Mouse (Mus musculus): ENCODE measurements at regions not wholly inside any gene's neighbourhood (a gene's known extent, or its start where the extent isn't known, plus 50 kb on each side); places are given as distances from the start of the nearest gene placed in this dataset.

GRCm38 (mm10) chr10:39260061-39260460 is 96.5 kb upstream of the Ccn6 start:
- no peaks in the 10 kb centered on the region for H3K36me3 ChIP-seq (ENCODE audit: control insufficient read depth, insufficient read depth, low read length)
- WGBS, result 91% methylated on average over 6 of the region's 6 CpGs
- ATAC-seq (ENCODE audit: insufficient read depth, low FRiP score), result no peak
- H3K4me1 ChIP-seq (ENCODE audit: control insufficient read depth, insufficient read depth, low read length), result peaks cover 7% of the 10 kb centered on the region; the same call in 1 of the 2 replicates
- H3K4me2 ChIP-seq (ENCODE audit: low read depth, low read length), result no peak overlapping the region
- H3K27me3 ChIP-seq (ENCODE audit: control insufficient read depth, insufficient read depth, low read length), result no peaks in the 10 kb centered on the region
- H3K27ac ChIP-seq (ENCODE audit: low read length), result no peak overlapping the region
- no peak overlapping the region for H3K9ac ChIP-seq (ENCODE audit: low read length)
- H3K9me3 ChIP-seq (replicated peaks; ENCODE audit: control insufficient read depth, low read length), result no peaks in the 10 kb centered on the region
- no peak overlapping the region for H3K4me3 ChIP-seq (replicated peaks; ENCODE audit: low read length)

- Histone ChIP-seq H3K9ac (ENCODE audit: low read length) (no peak overlapping the region), H3K27ac (ENCODE audit: low read length) (no peak overlapping the region), H3K36me3 (ENCODE audit: control insufficient read depth, insufficient read depth, low read length) (no peaks in the 10 kb centered on the region), H3K4me3 (replicated peaks; ENCODE audit: low read length) (no peak overlapping the region), H3K27me3 (ENCODE audit: control insufficient read depth, insufficient read depth, low read length) (no peaks in the 10 kb centered on the region), H3K9me3 (replicated peaks; ENCODE audit: control insufficient read depth, low read length) (no peaks in the 10 kb centered on the region), H3K4me2 (ENCODE audit: low read depth, low read length) (no peak overlapping the region), H3K4me1 (ENCODE audit: control insufficient read depth, insufficient read depth, low read length) (peaks cover 4% of the 10 kb centered on the region; the same call in 1 of the 2 replicates)
- 90% methylated on average over 2 of the region's 2 CpGs for WGBS
- no peak for ATAC-seq (ENCODE audit: insufficient read depth, low FRiP score)
Measured at GRCm38 (mm10) chr10:39257371-39258154, 94.0 kb upstream of the Ccn6 start.

GRCm38 (mm10) chr10:39254561-39254960 is 91.0 kb upstream of the Ccn6 start:
- Histone ChIP-seq H3K4me2 (ENCODE audit: low read depth, low read length) (no peak overlapping the region), H3K36me3 (ENCODE audit: control insufficient read depth, insufficient read depth, low read length) (no peaks in the 10 kb centered on the region), H3K27me3 (ENCODE audit: control insufficient read depth, insufficient read depth, low read length) (no peaks in the 10 kb centered on the region), H3K9me3 (replicated peaks; ENCODE audit: control insufficient read depth, low read length) (no peaks in the 10 kb centered on the region), H3K27ac (ENCODE audit: low read length) (no peak overlapping the region), H3K4me1 (ENCODE audit: control insufficient read depth, insufficient read depth, low read length) (no peaks in the 10 kb centered on the region), H3K9ac (ENCODE audit: low read length) (no peak overlapping the region), H3K4me3 (replicated peaks; ENCODE audit: low read length) (no peak overlapping the region)
- 75% methylated on average over 2 of the region's 2 CpGs for WGBS
- ATAC-seq (ENCODE audit: insufficient read depth, low FRiP score), result no peak

- 69% methylated on average over 3 of the region's 3 CpGs for WGBS
- no peak for ATAC-seq (ENCODE audit: insufficient read depth, low FRiP score)
- no peak overlapping the region for H3K4me2 ChIP-seq (ENCODE audit: low read depth, low read length)
Measured at GRCm38 (mm10) chr10:39250039-39250438, 86.4 kb upstream of the Ccn6 start.

GRCm38 (mm10) chr10:39248486-39248885 is 84.9 kb upstream of the Ccn6 start:
- Histone ChIP-seq H3K9me3 (replicated peaks; ENCODE audit: control insufficient read depth, low read length) (no peaks in the 10 kb centered on the region), H3K4me2 (ENCODE audit: low read depth, low read length) (no peak overlapping the region), H3K4me3 (replicated peaks; ENCODE audit: low read length) (no peak overlapping the region), H3K4me1 (ENCODE audit: control insufficient read depth, insufficient read depth, low read length) (no peaks in the 10 kb centered on the region), H3K36me3 (ENCODE audit: control insufficient read depth, insufficient read depth, low read length) (no peaks in the 10 kb centered on the region), H3K27ac (ENCODE audit: low read length) (no peak overlapping the region; the same call in 1 of the 2 replicates), H3K9ac (ENCODE audit: low read length) (no peak overlapping the region), H3K27me3 (ENCODE audit: control insufficient read depth, insufficient read depth, low read length) (no peaks in the 10 kb centered on the region)
- 60% methylated on average over 4 of the region's 4 CpGs for WGBS
- ATAC-seq (ENCODE audit: insufficient read depth, low FRiP score), result no peak

More at GRCm38 (mm10) chr10:39250039-39250438, 86.4 kb upstream of the Ccn6 start:
- Histone ChIP-seq H3K27me3 (ENCODE audit: control insufficient read depth, insufficient read depth, low read length) (no peaks in the 10 kb centered on the region), H3K9ac (ENCODE audit: low read length) (no peak overlapping the region), H3K4me3 (replicated peaks; ENCODE audit: low read length) (no peak overlapping the region), H3K4me1 (ENCODE audit: control insufficient read depth, insufficient read depth, low read length) (no peaks in the 10 kb centered on the region), H3K9me3 (replicated peaks; ENCODE audit: control insufficient read depth, low read length) (no peaks in the 10 kb centered on the region), H3K27ac (ENCODE audit: low read length) (no peak overlapping the region), H3K36me3 (ENCODE audit: control insufficient read depth, insufficient read depth, low read length) (no peaks in the 10 kb centered on the region)

GRCm38 (mm10) chr10:39246984-39247383 is 83.4 kb upstream of the Ccn6 start:
- no peak for ATAC-seq (ENCODE audit: insufficient read depth, low FRiP score)
- no peak overlapping the region for H3K9ac ChIP-seq (ENCODE audit: low read length)
- H3K4me3 ChIP-seq (replicated peaks; ENCODE audit: low read length), result no peak overlapping the region
- no peaks in the 10 kb centered on the region for H3K9me3 ChIP-seq (replicated peaks; ENCODE audit: control insufficient read depth, low read length)
- H3K27ac ChIP-seq (ENCODE audit: low read length), result no peak overlapping the region
- no peaks in the 10 kb centered on the region for H3K4me1 ChIP-seq (ENCODE audit: control insufficient read depth, insufficient read depth, low read length)
- H3K4me2 ChIP-seq (ENCODE audit: low read depth, low read length), result no peak overlapping the region
- no peaks in the 10 kb centered on the region for H3K27me3 ChIP-seq (ENCODE audit: control insufficient read depth, insufficient read depth, low read length)
- H3K36me3 ChIP-seq (ENCODE audit: control insufficient read depth, insufficient read depth, low read length), result no peaks in the 10 kb centered on the region
- WGBS, result 57% methylated on average over 3 of the region's 3 CpGs

- no peak for ATAC-seq (ENCODE audit: insufficient read depth, low FRiP score)
- Histone ChIP-seq H3K9ac (ENCODE audit: low read length) (no peak overlapping the region), H3K27me3 (ENCODE audit: control insufficient read depth, insufficient read depth, low read length) (no peaks in the 10 kb centered on the region), H3K9me3 (replicated peaks; ENCODE audit: control insufficient read depth, low read length) (no peaks in the 10 kb centered on the region), H3K36me3 (ENCODE audit: control insufficient read depth, insufficient read depth, low read length) (no peaks in the 10 kb centered on the region), H3K4me3 (replicated peaks; ENCODE audit: low read length) (no peak overlapping the region), H3K27ac (ENCODE audit: low read length) (no peak overlapping the region), H3K4me2 (ENCODE audit: low read depth, low read length) (no peak overlapping the region), H3K4me1 (ENCODE audit: control insufficient read depth, insufficient read depth, low read length) (peaks cover 3% of the 10 kb centered on the region; the same call in 1 of the 2 replicates)
- 60% methylated on average over 4 of the region's 4 CpGs for WGBS
Measured at GRCm38 (mm10) chr10:39245141-39245540, 81.5 kb upstream of the Ccn6 start.

- H3K9ac ChIP-seq (ENCODE audit: low read length), result no peak overlapping the region
- peaks cover 3% of the 10 kb centered on the region; the same call in 1 of the 2 replicates for H3K4me1 ChIP-seq (ENCODE audit: control insufficient read depth, insufficient read depth, low read length)
- H3K9me3 ChIP-seq (replicated peaks; ENCODE audit: control insufficient read depth, low read length), result no peaks in the 10 kb centered on the region
- 84% methylated on average over 6 of the region's 6 CpGs for WGBS
- no peak overlapping the region for H3K4me2 ChIP-seq (ENCODE audit: low read depth, low read length)
- H3K27me3 ChIP-seq (ENCODE audit: control insufficient read depth, insufficient read depth, low read length), result no peaks in the 10 kb centered on the region
- no peak for ATAC-seq (ENCODE audit: insufficient read depth, low FRiP score)
- H3K4me3 ChIP-seq (replicated peaks; ENCODE audit: low read length), result no peak overlapping the region
- no peaks in the 10 kb centered on the region for H3K36me3 ChIP-seq (ENCODE audit: control insufficient read depth, insufficient read depth, low read length)
- H3K27ac ChIP-seq (ENCODE audit: low read length), result no peak overlapping the region
Measured at GRCm38 (mm10) chr10:39244061-39244460, 80.5 kb upstream of the Ccn6 start.

GRCm38 (mm10) chr10:39242398-39242797 is 78.8 kb upstream of the Ccn6 start:
- H3K4me3 ChIP-seq (replicated peaks; ENCODE audit: low read length), result no peak overlapping the region
- no peak overlapping the region for H3K27ac ChIP-seq (ENCODE audit: low read length)
- no peak overlapping the region for H3K4me2 ChIP-seq (ENCODE audit: low read depth, low read length)
- no peaks in the 10 kb centered on the region for H3K27me3 ChIP-seq (ENCODE audit: control insufficient read depth, insufficient read depth, low read length)
- no peak for ATAC-seq (ENCODE audit: insufficient read depth, low FRiP score)
- H3K4me1 ChIP-seq (ENCODE audit: control insufficient read depth, insufficient read depth, low read length), result peaks cover 3% of the 10 kb centered on the region; the same call in 1 of the 2 replicates
- H3K36me3 ChIP-seq (ENCODE audit: control insufficient read depth, insufficient read depth, low read length), result no peaks in the 10 kb centered on the region
- H3K9me3 ChIP-seq (replicated peaks; ENCODE audit: control insufficient read depth, low read length), result no peaks in the 10 kb centered on the region
- WGBS, result 93% methylated on average over 5 of the region's 5 CpGs
- H3K9ac ChIP-seq (ENCODE audit: low read length), result no peak overlapping the region
